Mouse (Mus musculus) embryonic fibroblast, embryonic 13.5 days (primary cell): ENCODE data around the gene Card9.

Experiments
- CTCF ChIP-seq: IDR thresholded peaks from 2 replicates; pipeline ENCODE4 v1.5.1; 2011; ENCODE audit warnings: mild to moderate bottlenecking, control low read depth, low read length, moderate library complexity, borderline replicate concordance; ENCODE audit not compliant: insufficient read depth
- POLR2A ChIP-seq: IDR thresholded peaks from 2 replicates; pipeline ENCODE4 v1.6.1; 2011; ENCODE audit warnings: low read depth, mild to moderate bottlenecking, control low read depth, low read length, moderate library complexity

- TF ChIP-seq POLR2A (no peak), CTCF (no peak)
Observed at GRCm38 (mm10) chr2:26391617-26392016, 30.9 kb upstream of the Card9 start.
